28 mouse cellular contexts compared by ENCODE assay signal in genomic region chr2:70419336-70419735, GRCm38 (mm10). TPM values are rescaled to one million over a fixed set of nuclear protein-coding genes. Genes with fewer than 3 reads are reported as not detected.
"Had no signal": no experiment of that assay in that cellular context is flagged by ENCODE, and none has a peak within 500 bp of the region (broad histone marks: within the 10 kb centered on the region; RNA-seq: fewer than 3 reads in every experiment).

No protein-coding gene starts in this region.

- DNase-seq: left cerebral cortex, postnatal 4 days; liver; liver, embryonic 13.5 days; liver, postnatal 0 days; lung, adult 18-20 months; lung, adult 2 months; lung, embryonic 14.5 days; lung, postnatal 10 days; lung, postnatal 14 days; lung, postnatal 36 days; lung, postnatal 4 days; midbrain, embryonic 14.5 days had no signal

- H3K36me3 ChIP-seq: limb, embryonic 10.5 days; limb, embryonic 12.5 days; limb, embryonic 13.5 days; limb, embryonic 15.5 days; liver, embryonic 12.5 days; liver, embryonic 13.5 days; liver, embryonic 15.5 days; lung, embryonic 15.5 days; midbrain, embryonic 10.5 days; midbrain, embryonic 12.5 days; midbrain, embryonic 13.5 days; midbrain, embryonic 15.5 days had no signal

- H3K27me3 ChIP-seq: limb, embryonic 12.5 days; limb, embryonic 13.5 days; limb, embryonic 15.5 days; liver, embryonic 12.5 days; liver, embryonic 13.5 days; liver, embryonic 15.5 days; lung, embryonic 15.5 days; midbrain, embryonic 12.5 days; midbrain, embryonic 13.5 days; midbrain, embryonic 15.5 days had no signal

- H3K4me3 ChIP-seq: limb, embryonic 10.5 days; limb, embryonic 12.5 days; limb, embryonic 13.5 days; limb, embryonic 15.5 days; liver, embryonic 12.5 days; liver, embryonic 13.5 days; liver, embryonic 15.5 days; lung, embryonic 15.5 days; midbrain, embryonic 10.5 days; midbrain, embryonic 12.5 days; midbrain, embryonic 13.5 days; midbrain, embryonic 15.5 days; myocyte had no signal

- H3K27ac ChIP-seq: limb, embryonic 10.5 days; limb, embryonic 12.5 days; limb, embryonic 13.5 days; limb, embryonic 15.5 days; liver, embryonic 12.5 days; liver, embryonic 13.5 days; liver, embryonic 14.5 days; liver, embryonic 15.5 days; lung, embryonic 15.5 days; macrophage; midbrain, embryonic 10.5 days; midbrain, embryonic 12.5 days; midbrain, embryonic 13.5 days; midbrain, embryonic 15.5 days had no signal

- H3K4me1 ChIP-seq: limb, embryonic 10.5 days; limb, embryonic 12.5 days; limb, embryonic 13.5 days; limb, embryonic 15.5 days; liver, embryonic 12.5 days; liver, embryonic 13.5 days; liver, embryonic 15.5 days; lung, embryonic 15.5 days; megakaryocyte, embryonic 14.5 days; midbrain, embryonic 10.5 days; midbrain, embryonic 12.5 days; midbrain, embryonic 13.5 days; midbrain, embryonic 15.5 days had no signal

RNA-seq across cellular contexts. Expression of gene Sp5, which starts 55.4 kb away (rescaled TPM):
- polyA plus RNA-seq: liver, embryonic 15.5 days; liver, embryonic 16.5 days; liver, postnatal 0 days; macrophage; myocyte had no signal
